Mouse (Mus musculus) limb, embryonic 10.5 days (tissue): ENCODE results near the gene Ppig. TPM values are rescaled to one million over a fixed set of nuclear protein-coding genes. Genes with fewer than 3 reads are reported as not detected.

ENCODE experiments used
- DNase-seq: peaks from one replicate; pipeline ENCODE4 v3.0.0-alpha.2; 2017; ENCODE audit warnings: low spot score
- H3K27ac ChIP-seq: fragments of 300-500 bp; sonication (generic); 2 replicates; pipeline ENCODE4 v1.5.1; 2016; ENCODE audit warnings: mild to moderate bottlenecking
- H3K27me3 ChIP-seq: fragments of 300-500 bp; sonication (generic); 2 replicates; pipeline ENCODE4 v1.6.1; 2016; ENCODE audit warnings: low read depth, mild to moderate bottlenecking; ENCODE audit not compliant: poor library complexity, severe bottlenecking
- H3K36me3 ChIP-seq: fragments of 300-500 bp; sonication (generic); 2 replicates; pipeline ENCODE4 v1.6.1; 2016; ENCODE audit warnings: mild to moderate bottlenecking, moderate library complexity
- H3K4me1 ChIP-seq: fragments of 300-500 bp; sonication (generic); 2 replicates; pipeline ENCODE4 v1.6.1; 2016
- H3K4me3 ChIP-seq: fragments of 300-500 bp; sonication (generic); 2 replicates; pipeline ENCODE4 v1.5.1; 2016; ENCODE audit warnings: mild to moderate bottlenecking, moderate library complexity
- H3K9me3 ChIP-seq: fragments of 300-500 bp; sonication (generic); replicated peaks from 2 replicates; pipeline ENCODE4 v1.6.1; 2016; ENCODE audit warnings: mild to moderate bottlenecking
- WGBS: fragments of 180-500 bp; shearing (Covaris S2); methylation state at CpG from one replicate; pipeline ENCODE4 v1.1.7; 2016; 5-methylcytosine and 5-hydroxymethylcytosine counted together
- polyA plus RNA-seq: library from polyadenylated mRNA; unstranded; fragments of >200 nt; fragmentation: Nextera tagmentation; extraction: Ambion mirVana; gene quantifications from 2 replicates; pipeline ENCODE4 v1.2.1, GENCODE M21; 2016

The Ppig gene
- polyA plus RNA-seq, 1 experiment from 2014 or later, result 135 TPM

- Histone ChIP-seq H3K27me3 (no peaks in the 10 kb centered on the region; the same call in 1 of the 2 replicates), H3K9me3 (no peaks in the 10 kb centered on the region), H3K4me1 (peaks cover 9% of the 10 kb centered on the region), H3K36me3 (peaks cover 29% of the 10 kb centered on the region), H3K27ac (no peak overlapping the region), H3K4me3 (no peak overlapping the region)
- DNase-seq, result no peak
- WGBS, result 93% methylated on average over 14 of the region's 14 CpGs
Measured at GRCm38 (mm10) chr2:69712171-69712570, 10.2 kb upstream of the Ppig start.

GRCm38 (mm10) chr2:69712981-69713625, 9.2 kb upstream of the Ppig start, which contains the start of gene Fastkd1:
TSS of gene Fastkd1 (minus strand) at chr2:69713516.
- H3K27ac ChIP-seq, result peak within 1 kb of the TSS; percentile 83
- WGBS, result under 1% methylated on average over 39 of the region's 39 CpGs
- peaks cover 21% of the 10 kb centered on the region for H3K36me3 ChIP-seq
- peaks cover 9% of the 10 kb centered on the region for H3K4me1 ChIP-seq
- H3K4me3 ChIP-seq, result peak within 1 kb of the TSS; percentile 74
- no peaks in the 10 kb centered on the region; the same call in 1 of the 2 replicates for H3K27me3 ChIP-seq
- peak; percentile 83 for DNase-seq
- no peaks in the 10 kb centered on the region for H3K9me3 ChIP-seq

GRCm38 (mm10) chr2:69713626-69714014, 8.7 kb upstream of the Ppig start:
- Histone ChIP-seq H3K4me1 (peaks cover 9% of the 10 kb centered on the region), H3K27me3 (no peaks in the 10 kb centered on the region; the same call in 1 of the 2 replicates), H3K27ac (no peak overlapping the region), H3K9me3 (no peaks in the 10 kb centered on the region), H3K4me3 (peak overlapping the region; percentile 74), H3K36me3 (peaks cover 16% of the 10 kb centered on the region)
- DNase-seq, result no peak
- WGBS, result 43% methylated on average over 4 of the region's 4 CpGs

GRCm38 (mm10) chr2:69714126-69714525, 8.2 kb upstream of the Ppig start:
- Histone ChIP-seq H3K4me3 (no peak overlapping the region), H3K4me1 (peaks cover 9% of the 10 kb centered on the region), H3K27me3 (no peaks in the 10 kb centered on the region; the same call in 1 of the 2 replicates), H3K27ac (no peak overlapping the region), H3K9me3 (no peaks in the 10 kb centered on the region), H3K36me3 (peaks cover 13% of the 10 kb centered on the region)
- no peak for DNase-seq
- 84% methylated on average over 5 of the region's 5 CpGs for WGBS

- Histone ChIP-seq H3K9me3 (no peaks in the 10 kb centered on the region), H3K36me3 (no peaks in the 10 kb centered on the region), H3K27me3 (no peaks in the 10 kb centered on the region; the same call in 1 of the 2 replicates), H3K4me1 (peaks cover 9% of the 10 kb centered on the region), H3K4me3 (no peak overlapping the region), H3K27ac (no peak overlapping the region)
- 83% methylated on average over 3 of the region's 3 CpGs for WGBS
- no peak for DNase-seq
Measured at GRCm38 (mm10) chr2:69716483-69716882, 5.9 kb upstream of the Ppig start.

- Histone ChIP-seq H3K9me3 (no peaks in the 10 kb centered on the region), H3K4me1 (peaks cover 9% of the 10 kb centered on the region; the same call in 1 of the 2 replicates), H3K4me3 (no peak overlapping the region), H3K36me3 (no peaks in the 10 kb centered on the region), H3K27ac (no peak overlapping the region), H3K27me3 (no peaks in the 10 kb centered on the region; the same call in 1 of the 2 replicates)
- WGBS, result 94% methylated on average over 1 of the region's 1 CpGs
- DNase-seq, result no peak
Measured at GRCm38 (mm10) chr2:69719121-69719520, 3.2 kb upstream of the Ppig start.

GRCm38 (mm10) chr2:69722650-69723518, 539 bp downstream of the Ppig start:
- Histone ChIP-seq H3K27me3 (no peaks in the 10 kb centered on the region), H3K9me3 (no peaks in the 10 kb centered on the region), H3K4me3 (peak overlapping the region; percentile 78), H3K4me1 (peaks cover 14% of the 10 kb centered on the region; the same call in 1 of the 2 replicates), H3K27ac (peak overlapping the region; percentile 93), H3K36me3 (peaks cover 4% of the 10 kb centered on the region)
- under 1% methylated on average over 91 of the region's 91 CpGs for WGBS
- DNase-seq, result peak; percentile 98

- H3K9me3 ChIP-seq, result no peaks in the 10 kb centered on the region
- H3K4me1 ChIP-seq, result peaks cover 14% of the 10 kb centered on the region; the same call in 1 of the 2 replicates
- H3K27ac ChIP-seq, result peak overlapping the region; percentile 93
- WGBS, result 2% methylated on average over 13 of the region's 13 CpGs
- no peaks in the 10 kb centered on the region for H3K27me3 ChIP-seq
- peaks cover 4% of the 10 kb centered on the region for H3K36me3 ChIP-seq
- DNase-seq, result no peak
- H3K4me3 ChIP-seq, result peak overlapping the region; percentile 78
Measured at GRCm38 (mm10) chr2:69723519-69723825, 1.1 kb downstream of the Ppig start.

GRCm38 (mm10) chr2:69745091-69745490, 22.7 kb downstream of the Ppig start:
- no peak overlapping the region for H3K4me3 ChIP-seq
- DNase-seq, result no peak
- H3K36me3 ChIP-seq, result peaks cover 100% of the 10 kb centered on the region
- H3K4me1 ChIP-seq, result no peaks in the 10 kb centered on the region
- no peaks in the 10 kb centered on the region for H3K27me3 ChIP-seq
- WGBS, result 85% methylated on average over 1 of the region's 1 CpGs
- no peaks in the 10 kb centered on the region for H3K9me3 ChIP-seq
- no peak overlapping the region for H3K27ac ChIP-seq

GRCm38 (mm10) chr2:69760980-69761379, 38.6 kb downstream of the Ppig start:
- no peaks in the 10 kb centered on the region for H3K4me1 ChIP-seq

GRCm38 (mm10) chr2:69763340-69763739, 41.0 kb downstream of the Ppig start:
- Histone ChIP-seq H3K27ac (no peak overlapping the region), H3K4me3 (no peak overlapping the region), H3K4me1 (no peaks in the 10 kb centered on the region), H3K36me3 (no peaks in the 10 kb centered on the region), H3K27me3 (no peaks in the 10 kb centered on the region), H3K9me3 (no peaks in the 10 kb centered on the region)
- no peak for DNase-seq
- WGBS, result 96% methylated on average over 4 of the region's 4 CpGs

More at GRCm38 (mm10) chr2:69760980-69761379, 38.6 kb downstream of the Ppig start:
- 85% methylated on average over 5 of the region's 5 CpGs for WGBS
- DNase-seq, result no peak
- no peaks in the 10 kb centered on the region for H3K36me3 ChIP-seq
- no peak overlapping the region for H3K4me3 ChIP-seq
- H3K27ac ChIP-seq, result no peak overlapping the region
- no peaks in the 10 kb centered on the region for H3K27me3 ChIP-seq
- no peaks in the 10 kb centered on the region for H3K9me3 ChIP-seq

- no peak for DNase-seq
- Histone ChIP-seq H3K27ac (no peak overlapping the region), H3K9me3 (no peaks in the 10 kb centered on the region), H3K4me3 (no peak overlapping the region), H3K4me1 (no peaks in the 10 kb centered on the region), H3K36me3 (no peaks in the 10 kb centered on the region), H3K27me3 (no peaks in the 10 kb centered on the region)
- WGBS, result 85% methylated on average over 1 of the region's 1 CpGs
Measured at GRCm38 (mm10) chr2:69764716-69765115, 42.4 kb downstream of the Ppig start.

- Histone ChIP-seq H3K27ac (no peak overlapping the region), H3K4me1 (no peaks in the 10 kb centered on the region), H3K4me3 (no peak overlapping the region), H3K36me3 (peaks cover 3% of the 10 kb centered on the region; the same call in 1 of the 2 replicates), H3K9me3 (no peaks in the 10 kb centered on the region), H3K27me3 (no peaks in the 10 kb centered on the region)
- DNase-seq, result no peak
- WGBS, result 95% methylated on average over 3 of the region's 3 CpGs
Measured at GRCm38 (mm10) chr2:69773331-69773730, 51.0 kb downstream of the Ppig start.
